Mouse (Mus musculus) limb, embryonic 14.5 days (tissue): ENCODE data around the gene Olfr921. TPM values are rescaled to one million over a fixed set of nuclear protein-coding genes. Genes with fewer than 3 reads are reported as not detected.

ENCODE experiments used
- ATAC-seq: fragments of 200-750 bp; cut with Nextera tagmentation; 2 replicates; pipeline ENCODE4 v1.8.0; 2017; ENCODE audit warnings: low read depth, moderate number of reproducible peaks, moderate TSS enrichment; ENCODE audit not compliant: low FRiP score
- DNase-seq: peaks from one replicate; pipeline ENCODE4 v3.0.0-alpha.2; 2015; ENCODE audit warnings: low spot score
- H3K27ac ChIP-seq: fragments of 300-500 bp; sonication (generic); replicated peaks from 2 replicates; pipeline ENCODE4 v1.5.1; 2014; ENCODE audit warnings: low read depth, mild to moderate bottlenecking, low read length, moderate library complexity, mixed read lengths
- H3K27me3 ChIP-seq: fragments of 300-500 bp; sonication (generic); 2 replicates; pipeline ENCODE4 v1.6.1; 2014; ENCODE audit warnings: low read length, mixed read lengths; ENCODE audit not compliant: control insufficient read depth, insufficient read depth
- H3K36me3 ChIP-seq: fragments of 300-500 bp; sonication (generic); 2 replicates; pipeline ENCODE4 v1.6.1; 2014; ENCODE audit warnings: mild to moderate bottlenecking, low read length, moderate library complexity, mixed read lengths; ENCODE audit not compliant: control insufficient read depth, insufficient read depth
- H3K4me1 ChIP-seq: fragments of 300-500 bp; sonication (generic); 2 replicates; pipeline ENCODE4 v1.6.1; 2014; ENCODE audit warnings: antibody characterized with exemption, low read length, mixed read lengths; ENCODE audit not compliant: control insufficient read depth, insufficient read depth
- H3K4me2 ChIP-seq: fragments of 300-500 bp; sonication (generic); replicated peaks from 2 replicates; pipeline ENCODE4 v1.6.1; 2014; ENCODE audit warnings: low read depth, mild to moderate bottlenecking, low read length, moderate library complexity; ENCODE audit not compliant: severe bottlenecking
- H3K4me3 ChIP-seq: fragments of 300-500 bp; sonication (generic); replicated peaks from 2 replicates; pipeline ENCODE4 v1.5.1; 2014; ENCODE audit warnings: low read length
- H3K9ac ChIP-seq: fragments of 300-500 bp; sonication (generic); 2 replicates; pipeline ENCODE4 v1.6.1; 2014; ENCODE audit warnings: mild to moderate bottlenecking, low read depth, low read length, moderate library complexity; ENCODE audit not compliant: severe bottlenecking
- H3K9me3 ChIP-seq: fragments of 300-500 bp; sonication (generic); 2 replicates; pipeline ENCODE4 v1.6.1; 2016; ENCODE audit warnings: low read length; ENCODE audit not compliant: control insufficient read depth
- POLR2A ChIP-seq: fragments of 200-500 bp; IDR thresholded peaks from 2 replicates; pipeline ENCODE4 v1.8.0; 2012; ENCODE audit warnings: inconsistent platforms, mild to moderate bottlenecking, moderate library complexity, borderline replicate concordance; ENCODE audit not compliant: insufficient read depth, insufficient read length; ENCODE audit errors: extremely low read depth
- WGBS: fragments of 180-500 bp; shearing (Covaris S2); extraction: QIAGEN DNeasy Blood & Tissue Kit; methylation state at CpG from one replicate; pipeline ENCODE4 v1.1.7; 2014; 5-methylcytosine and 5-hydroxymethylcytosine counted together
- polyA plus RNA-seq, 2 experiments: library from polyadenylated mRNA; depleted of rRNA in 1 of 2; stranded (reverse) in 1 of 2; unstranded in 1 of 2; fragments of >200 nt; fragmentation: Nextera tagmentation in 1 of 2; extraction: Ambion mirVana in 1 of 2; gene quantifications; 2 replicates each; pipeline versions ENCODE4 v1.2.1 to v1.2.3; 2012 to 2014

Gene Olfr921
- polyA plus RNA-seq (2012; rRNA removed) (0.09 TPM in 1 of 2 replicates, not detected in the other), polyA plus RNA-seq (2014; fragmentation: Nextera tagmentation; extraction: Ambion mirVana) (not detected in 2 replicates)

- Histone ChIP-seq H3K4me3 (no peak within 1 kb of the TSS), H3K9ac (no peak within 1 kb of the TSS), H3K27ac (no peak within 1 kb of the TSS), H3K4me1 (no peaks in the 10 kb centered on the region), H3K27me3 (no peaks in the 10 kb centered on the region), H3K9me3 (no peaks in the 10 kb centered on the region), H3K36me3 (no peaks in the 10 kb centered on the region), H3K4me2 (no peak within 1 kb of the TSS)
- ATAC-seq (no peak), DNase-seq (no peak)
- TF ChIP-seq POLR2A = no peak
Measured at GRCm38 (mm10) chr9:38772768-38773167, at the start of gene Olfr921. Gene Olfr921 (plus strand): TSS chr9:38773068.

- Histone ChIP-seq H3K9ac (no peak overlapping the region), H3K4me2 (no peak overlapping the region), H3K36me3 (peaks cover 18% of the 10 kb centered on the region), H3K27me3 (no peaks in the 10 kb centered on the region), H3K4me3 (no peak overlapping the region), H3K9me3 (no peaks in the 10 kb centered on the region), H3K4me1 (0 out of 2 replicates have a peak, but pooled peaks cover 6% of the 10 kb centered on the region), H3K27ac (no peak overlapping the region)
- WGBS = 96% methylated on average over 1 of the region's 1 CpGs
- ATAC-seq (no peak), DNase-seq (no peak)
- TF ChIP-seq POLR2A = no peak
Measured at GRCm38 (mm10) chr9:38724044-38724443, 48.8 kb upstream of the Olfr921 start.

GRCm38 (mm10) chr9:38728218-38728617 is 44.6 kb upstream of the Olfr921 start:
- H3K36me3 ChIP-seq = peaks cover 13% of the 10 kb centered on the region
- 75% methylated on average over 3 of the region's 3 CpGs for WGBS
- no peak for DNase-seq

GRCm38 (mm10) chr9:38741408-38741807 is 31.5 kb upstream of the Olfr921 start:
- TF ChIP-seq POLR2A = no peak
- Histone ChIP-seq H3K27ac (no peak overlapping the region), H3K36me3 (peaks cover 3% of the 10 kb centered on the region; the same call in 1 of the 2 replicates), H3K4me1 (no peaks in the 10 kb centered on the region), H3K4me3 (no peak overlapping the region), H3K9ac (no peak overlapping the region), H3K27me3 (no peaks in the 10 kb centered on the region), H3K9me3 (no peaks in the 10 kb centered on the region), H3K4me2 (no peak overlapping the region)
- DNase-seq (no peak), ATAC-seq (no peak)
- 85% methylated on average over 1 of the region's 1 CpGs for whole genome bisulfite sequencing

More at GRCm38 (mm10) chr9:38728218-38728617, 44.6 kb upstream of the Olfr921 start:
- no peak for TF ChIP-seq POLR2A
- Histone ChIP-seq H3K27ac (no peak overlapping the region), H3K9me3 (no peaks in the 10 kb centered on the region), H3K9ac (no peak overlapping the region), H3K4me1 (no peaks in the 10 kb centered on the region), H3K4me2 (no peak overlapping the region), H3K4me3 (no peak overlapping the region), H3K27me3 (no peaks in the 10 kb centered on the region)
- no peak for ATAC-seq

GRCm38 (mm10) chr9:38744619-38745315 is 28.1 kb upstream of the Olfr921 start:
- DNase-seq = no peak
- Histone ChIP-seq H3K27me3 (no peaks in the 10 kb centered on the region), H3K9me3 (no peaks in the 10 kb centered on the region), H3K36me3 (no peaks in the 10 kb centered on the region), H3K4me2 (no peak overlapping the region), H3K27ac (no peak overlapping the region), H3K4me1 (no peaks in the 10 kb centered on the region), H3K4me3 (no peak overlapping the region), H3K9ac (no peak overlapping the region)
- no peak for TF ChIP-seq POLR2A
- WGBS = 92% methylated on average over 4 of the region's 4 CpGs
- no peak for ATAC-seq
